Mouse (Mus musculus) stomach, postnatal 0 days (tissue): Measurements from ENCODE around the gene Vwf.

Experiments
- CTCF ChIP-seq: IDR thresholded peaks from 2 replicates; pipeline ENCODE4 v1.5.1; 2016; ENCODE audit warnings: antibody characterized with exemption, low read depth, mild to moderate bottlenecking, moderate library complexity
- EP300 ChIP-seq: optimal IDR thresholded peaks from 2 replicates; pipeline ENCODE3; 2016; ENCODE audit warnings: antibody characterized with exemption

GRCm38 (mm10) chr6:125540199-125540598 is 6.4 kb upstream of the Vwf start:
- TF ChIP-seq EP300 (no peak), CTCF (no peak)
